ENCODE assay signal across 15 mouse cellular contexts in the genomic region with DNA sequence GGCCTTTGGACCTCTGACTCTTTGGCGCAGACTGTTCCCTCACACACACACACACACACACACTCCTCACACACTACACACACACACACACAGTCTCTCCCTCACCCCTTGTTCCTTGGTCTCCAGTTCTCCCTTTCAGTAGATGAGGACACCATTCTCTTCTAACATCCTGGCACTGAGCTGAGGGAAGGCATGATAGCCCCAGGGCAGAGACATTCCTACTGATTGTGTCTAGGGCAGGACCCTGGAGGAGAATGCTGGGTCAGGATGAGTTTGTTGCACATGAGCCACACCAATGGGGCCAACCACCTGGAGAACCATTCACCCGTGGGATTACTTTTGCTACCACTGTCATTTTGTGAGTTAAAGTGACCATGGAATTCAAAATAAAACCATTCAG.
"Had no signal": no experiment of that assay in that cellular context is flagged by ENCODE, and none has a peak within 500 bp of the region (broad histone marks: within the 10 kb centered on the region; RNA-seq: fewer than 3 reads in every experiment).

No protein-coding gene starts in this region.

- H3K4me2 ChIP-seq: lung, embryonic 14.5 days; midbrain, embryonic 11.5 days; midbrain, embryonic 13.5 days; midbrain, embryonic 15.5 days; neural tube, embryonic 12.5 days; stomach, embryonic 15.5 days had no signal

- H3K27ac ChIP-seq: midbrain, embryonic 13.5 days; midbrain, embryonic 15.5 days; neural tube, embryonic 12.5 days; stomach, embryonic 15.5 days; stomach, postnatal 0 days had no signal

- ATAC-seq: liver, postnatal 0 days; midbrain, embryonic 13.5 days; midbrain, embryonic 15.5 days had no signal

- H3K9ac ChIP-seq: liver, postnatal 0 days; lung, embryonic 14.5 days; midbrain, embryonic 13.5 days; midbrain, embryonic 15.5 days; neural tube, embryonic 12.5 days; stomach, embryonic 15.5 days had no signal

- H3K36me3 ChIP-seq: midbrain, embryonic 13.5 days; midbrain, embryonic 15.5 days; neural tube, embryonic 12.5 days; stomach, embryonic 15.5 days had no signal

- H3K27me3 ChIP-seq: midbrain, embryonic 13.5 days; midbrain, embryonic 15.5 days; neural tube, embryonic 12.5 days; stomach, embryonic 15.5 days had no signal

- H3K4me1 ChIP-seq: megakaryocyte, embryonic 14.5 days; midbrain, embryonic 15.5 days had no signal

- DNase-seq: liver, postnatal 0 days; lung, embryonic 14.5 days; lung, postnatal 10 days; lung, postnatal 4 days; right cerebral cortex, postnatal 14 days; thymus, adult 2 months; thymus, postnatal 25 days; thymus, postnatal 4 days had no signal

- H3K9me3 ChIP-seq: midbrain, embryonic 13.5 days; midbrain, embryonic 15.5 days; neural tube, embryonic 12.5 days; stomach, embryonic 15.5 days had no signal

- H3K4me3 ChIP-seq: megakaryocyte, embryonic 14.5 days; midbrain, embryonic 13.5 days; midbrain, embryonic 15.5 days; neural tube, embryonic 12.5 days; stomach, embryonic 15.5 days had no signal
